Mouse (Mus musculus) forebrain, embryonic 12.5 days (tissue): ENCODE data around the gene Mfsd10. TPM values are rescaled to one million over a fixed set of nuclear protein-coding genes. Genes with fewer than 3 reads are reported as not detected.
"Not testable (repeated sequence)": the region's sequence is repeated elsewhere in the genome, so short reads cannot be mapped to it uniquely, and the experiment has no call there.

Source experiments
- ATAC-seq: fragments of 200-750 bp; cut with Nextera tagmentation; 2 replicates; pipeline ENCODE4 v1.8.0; 2017; ENCODE audit warnings: moderate TSS enrichment; ENCODE audit not compliant: low FRiP score
- H3K27ac ChIP-seq: fragments of 300-500 bp; sonication (generic); 2 replicates; pipeline ENCODE4 v1.5.1; 2016; ENCODE audit warnings: mild to moderate bottlenecking
- H3K27me3 ChIP-seq: fragments of 300-500 bp; sonication (generic); 2 replicates; pipeline ENCODE4 v1.6.1; 2016; ENCODE audit warnings: mild to moderate bottlenecking
- H3K36me3 ChIP-seq: fragments of 300-500 bp; sonication (generic); replicated peaks from 2 replicates; pipeline ENCODE4 v1.6.1; 2016; ENCODE audit warnings: mild to moderate bottlenecking
- H3K4me1 ChIP-seq: fragments of 300-500 bp; sonication (generic); 2 replicates; pipeline ENCODE4 v1.6.1; 2016
- H3K4me2 ChIP-seq: fragments of 300-500 bp; sonication (generic); 2 replicates; pipeline ENCODE4 v1.6.1; 2016; ENCODE audit warnings: mild to moderate bottlenecking, moderate library complexity
- H3K4me3 ChIP-seq: fragments of 300-500 bp; sonication (generic); replicated peaks from 2 replicates; pipeline ENCODE4 v1.5.1; 2016; ENCODE audit warnings: mild to moderate bottlenecking
- H3K9ac ChIP-seq: fragments of 300-500 bp; sonication (generic); 2 replicates; pipeline ENCODE4 v1.6.1; 2016; ENCODE audit warnings: mild to moderate bottlenecking
- H3K9me3 ChIP-seq: fragments of 300-500 bp; sonication (generic); 2 replicates; pipeline ENCODE4 v1.6.1; 2016
- WGBS: fragments of 180-500 bp; shearing (Covaris S2); methylation state at CpG from one replicate; pipeline ENCODE4 v1.1.7; 2016; 5-methylcytosine and 5-hydroxymethylcytosine counted together
- polyA plus RNA-seq: library from polyadenylated mRNA; unstranded; fragments of >200 nt; fragmentation: Nextera tagmentation; extraction: Ambion mirVana; gene quantifications from 2 replicates; pipeline ENCODE4 v1.2.1, GENCODE M21; 2016

The Mfsd10 gene
- polyA plus RNA-seq, 1 experiment from 2014 or later, result 78.7 TPM

GRCm38 (mm10) chr5:34592224-34592623 lies 44.8 kb downstream of the Mfsd10 start:
- 55% methylated on average over 5 of the region's 5 CpGs for WGBS

GRCm38 (mm10) chr5:34591388-34592004 lies 45.5 kb downstream of the Mfsd10 start:
- H3K4me1 ChIP-seq, result peaks cover 29% of the 10 kb centered on the region
- peak overlapping the region; percentile 59 for H3K27ac ChIP-seq
- H3K27me3 ChIP-seq, result no peaks in the 10 kb centered on the region
- WGBS, result 7% methylated on average over 5 of the region's 5 CpGs
- H3K36me3 ChIP-seq, result peaks cover 3% of the 10 kb centered on the region; the same call in 1 of the 2 replicates
- H3K9ac ChIP-seq, result no peak overlapping the region
- peak; percentile 77; the same call in 1 of the 2 replicates for ATAC-seq
- no peak overlapping the region for H3K4me3 ChIP-seq
- H3K9me3 ChIP-seq, result no peaks in the 10 kb centered on the region
- no peak overlapping the region for H3K4me2 ChIP-seq

More at GRCm38 (mm10) chr5:34592224-34592623, 44.8 kb downstream of the Mfsd10 start:
- not testable (repeated sequence) for ATAC-seq, H3K4me3 ChIP-seq, H3K4me2 ChIP-seq, H3K9ac ChIP-seq, H3K9me3 ChIP-seq, H3K36me3 ChIP-seq, H3K27me3 ChIP-seq
- H3K27ac ChIP-seq, result peak overlapping the region; percentile 59
- H3K4me1 ChIP-seq, result peaks cover 24% of the 10 kb centered on the region

- ATAC-seq, result peak; percentile 46; the same call in 1 of the 2 replicates
- H3K4me1 ChIP-seq, result peaks cover 29% of the 10 kb centered on the region
- no peaks in the 10 kb centered on the region for H3K9me3 ChIP-seq
Observed at GRCm38 (mm10) chr5:34590702-34591101, 46.3 kb downstream of the Mfsd10 start.

GRCm38 (mm10) chr5:34590059-34590458 lies 47.0 kb downstream of the Mfsd10 start:
- Histone ChIP-seq H3K4me2 (no peak overlapping the region), H3K36me3 (peaks cover 3% of the 10 kb centered on the region; the same call in 1 of the 2 replicates), H3K4me1 (peaks cover 29% of the 10 kb centered on the region), H3K9me3 (no peaks in the 10 kb centered on the region), H3K9ac (no peak overlapping the region), H3K4me3 (no peak overlapping the region), H3K27ac (peak overlapping the region; percentile 75), H3K27me3 (no peaks in the 10 kb centered on the region)
- 8% methylated on average over 5 of the region's 5 CpGs for WGBS
- no peak for ATAC-seq

More at GRCm38 (mm10) chr5:34590702-34591101, 46.3 kb downstream of the Mfsd10 start:
- no peaks in the 10 kb centered on the region for H3K27me3 ChIP-seq
- H3K4me3 ChIP-seq, result no peak overlapping the region
- H3K9ac ChIP-seq, result no peak overlapping the region
- H3K4me2 ChIP-seq, result 0 out of 2 replicates have a peak overlapping the region, but pooled peaks have one; percentile 2
- H3K36me3 ChIP-seq, result peaks cover 3% of the 10 kb centered on the region; the same call in 1 of the 2 replicates
- H3K27ac ChIP-seq, result peak overlapping the region; percentile 75; the same call in 1 of the 2 replicates
- 22% methylated on average over 4 of the region's 4 CpGs for WGBS

DNA sequence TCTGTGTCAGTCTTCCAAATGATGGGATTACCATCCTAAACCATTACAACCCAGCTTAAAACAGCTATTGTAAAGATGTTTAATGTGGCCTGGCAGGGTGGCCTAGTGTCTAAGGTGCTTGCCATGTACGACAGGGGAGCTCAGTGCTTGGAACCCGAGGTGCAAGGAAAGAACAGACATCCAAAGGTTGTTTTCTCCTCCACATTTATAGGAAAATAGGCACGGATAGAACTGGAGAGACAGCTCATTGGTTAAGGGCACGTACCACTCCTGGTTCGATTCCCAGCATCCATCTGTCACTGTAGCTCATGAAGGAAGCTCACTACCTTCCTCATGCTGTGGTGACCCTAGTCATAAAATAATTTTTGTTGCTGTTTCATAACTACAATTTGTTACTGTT lies 49.1 kb downstream of the Mfsd10 start:
- no peak overlapping the region for H3K27ac ChIP-seq
- 73% methylated on average over 5 of the region's 5 CpGs for WGBS
- no peak overlapping the region for H3K4me2 ChIP-seq
- H3K9ac ChIP-seq, result no peak overlapping the region
- no peak for ATAC-seq
- no peaks in the 10 kb centered on the region for H3K9me3 ChIP-seq
- peaks cover 29% of the 10 kb centered on the region for H3K4me1 ChIP-seq
- H3K36me3 ChIP-seq, result no peaks in the 10 kb centered on the region
- H3K27me3 ChIP-seq, result no peaks in the 10 kb centered on the region
- H3K4me3 ChIP-seq, result no peak overlapping the region

GRCm38 (mm10) chr5:34585216-34585615 lies 51.8 kb downstream of the Mfsd10 start:
- no peaks in the 10 kb centered on the region for H3K36me3 ChIP-seq
- no peak overlapping the region for H3K9ac ChIP-seq
- no peaks in the 10 kb centered on the region for H3K27me3 ChIP-seq
- H3K4me1 ChIP-seq, result peaks cover 25% of the 10 kb centered on the region
- H3K9me3 ChIP-seq, result no peaks in the 10 kb centered on the region
- ATAC-seq, result no peak
- no peak overlapping the region for H3K4me2 ChIP-seq
- 69% methylated on average over 5 of the region's 5 CpGs for WGBS
- no peak overlapping the region for H3K27ac ChIP-seq
- H3K4me3 ChIP-seq, result no peak overlapping the region

Other genes with a start within 250 kb of the Mfsd10 start
- gene Tnip2, start 123.2 kb downstream of the Mfsd10 start, polyA plus RNA-seq, result 6.7 and 9.2 TPM in 2 replicates
- gene Sh3bp2, start 111.4 kb downstream of the Mfsd10 start, polyA plus RNA-seq, result 18.5 and 20.1 TPM in 2 replicates
- gene Add1, start 63.5 kb downstream of the Mfsd10 start, polyA plus RNA-seq, result 197 and 211 TPM in 2 replicates
- gene Nop14, start 22.9 kb upstream of the Mfsd10 start, polyA plus RNA-seq, result 26.7 and 29.7 TPM in 2 replicates
- gene Grk4, start 23.2 kb upstream of the Mfsd10 start, polyA plus RNA-seq, result 1.1 and 1.7 TPM in 2 replicates
- gene Htt, start 124.5 kb upstream of the Mfsd10 start, polyA plus RNA-seq, result 19.8 and 22.0 TPM in 2 replicates